Comparison of ENCODE assay signal across 16 mouse cellular contexts in the genomic region with DNA sequence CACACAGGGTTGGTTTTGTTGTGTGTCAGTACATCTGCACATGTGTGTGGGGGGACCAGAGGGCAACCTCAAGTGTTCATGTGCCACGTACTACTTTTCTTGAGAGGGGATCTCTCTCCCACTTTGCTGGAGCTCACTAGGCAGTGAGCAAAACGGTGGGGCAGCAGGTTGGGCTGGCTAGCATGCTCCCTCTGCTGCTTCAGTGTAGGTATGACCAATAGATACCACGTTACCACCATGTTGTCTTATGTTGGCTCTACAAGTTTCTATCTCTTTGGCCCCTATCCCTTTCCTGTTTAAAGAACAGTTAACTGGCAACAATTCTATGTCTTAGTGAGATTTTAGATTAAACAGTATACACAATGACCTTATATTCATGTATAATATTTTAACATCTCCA. TPM values are rescaled to one million over a fixed set of nuclear protein-coding genes. Genes with fewer than 3 reads are reported as not detected.
DNase-seq lines count a peak whose midpoint lies in the region; ATAC-seq and TF ChIP-seq lines count a peak whose summit lies in the region.
"Had no signal": no experiment of that assay in that cellular context is flagged by ENCODE, and none has a peak within 500 bp of the region (broad histone marks: within the 10 kb centered on the region; RNA-seq: fewer than 3 reads in every experiment).

No protein-coding gene starts in this region.

- no peak overlapping the region for H3K27ac ChIP-seq in layer of hippocampus, adult 2 months
- no peak overlapping the region for H3K27ac ChIP-seq in ES-Bruce4 (ENCODE audit: insufficient read depth, low read length)
- H3K27ac ChIP-seq: embryonic facial prominence, embryonic 15.5 days; forebrain, embryonic 15.5 days; gastrocnemius, adult 2 months; left cerebral cortex, adult 2 months; limb, embryonic 12.5 days had no signal

- no peak for TF ChIP-seq POLR2A in ES-Bruce4 (IDR thresholded peaks at IDR 0.05; ENCODE audit: insufficient read depth, low read length)

- H3K4me1 ChIP-seq in ES-Bruce4 (ENCODE audit: control insufficient read depth, insufficient read depth, low read length), result no peaks in the 10 kb centered on the region
- H3K4me1 ChIP-seq: embryonic facial prominence, embryonic 15.5 days; forebrain, embryonic 15.5 days; limb, embryonic 12.5 days had no signal

- peak; percentile 57; the same call in 1 of the 2 replicates for ATAC-seq in erythroblast, adult 5-6 weeks (replicated peaks; ENCODE audit: low FRiP score, poor library complexity, severe bottlenecking)
- ATAC-seq: forebrain, embryonic 15.5 days had no signal

- no peaks in the 10 kb centered on the region for H3K9me3 ChIP-seq in ES-Bruce4 (replicated peaks; ENCODE audit: control insufficient read depth, insufficient read depth, low read length, poor library complexity, severe bottlenecking)
- H3K9me3 ChIP-seq: embryonic facial prominence, embryonic 15.5 days; forebrain, embryonic 15.5 days; limb, embryonic 12.5 days had no signal

- peaks cover 16% of the 10 kb centered on the region for H3K36me3 ChIP-seq in ES-Bruce4 (ENCODE audit: control insufficient read depth, insufficient read depth, low read length, poor library complexity, severe bottlenecking)

- DNase-seq in layer of hippocampus, adult 2 months (ENCODE audit: low spot score in 2 of 2), result no peak
- DNase-seq in layer of hippocampus, postnatal 25 days (ENCODE audit: extremely low spot score in 1 of 2, low spot score in 1 of 2), result no peak
- DNase-seq in 3T3-L1 (ENCODE audit: low read depth, low spot score), result peak; percentile 8
- DNase-seq in urinary bladder, adult 2 months (ENCODE audit: low spot score), result no peak
- no peak for DNase-seq in cerebellum, postnatal 25 days
- DNase-seq in layer of hippocampus, adult 9-10 months (ENCODE audit: low spot score), result no peak
- DNase-seq: cerebellum, adult 11 months; gastrocnemius, adult 2 months; kidney, adult 18-20 months; lung, postnatal 14 days had no signal

- H3K9ac ChIP-seq in ES-Bruce4 (ENCODE audit: low read depth, poor library complexity, severe bottlenecking), result no peak overlapping the region
- H3K9ac ChIP-seq: embryonic facial prominence, embryonic 15.5 days; forebrain, embryonic 15.5 days; limb, embryonic 12.5 days had no signal

- TF ChIP-seq CTCF in layer of hippocampus, adult 2 months (conservative IDR thresholded peaks at IDR 0.05), result peak; percentile 39
- TF ChIP-seq CTCF in ES-Bruce4 (IDR thresholded peaks at IDR 0.05; ENCODE audit: low read depth, low read length), result peak; percentile 26

- H3K27me3 ChIP-seq in ES-Bruce4 (ENCODE audit: control insufficient read depth, insufficient read depth, low read length, poor library complexity, severe bottlenecking), result no peaks in the 10 kb centered on the region
- H3K27me3 ChIP-seq: embryonic facial prominence, embryonic 15.5 days; forebrain, embryonic 15.5 days; limb, embryonic 12.5 days had no signal

- no peak for TF ChIP-seq EP300 in ES-Bruce4 (IDR thresholded peaks at IDR 0.05; ENCODE audit: insufficient read depth, low read depth, low read length)

- no peak overlapping the region for H3K4me3 ChIP-seq in layer of hippocampus, adult 2 months
- no peak overlapping the region for H3K4me3 ChIP-seq in ES-Bruce4 (ENCODE audit: low read depth, low read length)
- H3K4me3 ChIP-seq: embryonic facial prominence, embryonic 15.5 days; forebrain, embryonic 15.5 days; gastrocnemius, adult 2 months; left cerebral cortex, adult 2 months; limb, embryonic 12.5 days had no signal

RNA-seq across cellular contexts. Expression of gene Ugp2, which starts 48.7 kb away (rescaled TPM):
- 10 to 100 TPM; 74.0 to 81.0 TPM for total RNA-seq in layer of hippocampus, adult 2 months (2021)
- total RNA-seq in layer of hippocampus, postnatal 25 days (2021), result 10 to 100 TPM; 80.2 to 81.7 TPM
- polyA plus RNA-seq in ES-Bruce4 (2011; ENCODE audit: insufficient read depth, insufficient read length, low read depth, missing spikeins), result 28.9 and 39.9 TPM in 2 replicates
- 25.7 and 51.9 TPM in 2 replicates for total RNA-seq in erythroblast, adult 5-6 weeks (2015; ENCODE audit: low replicate concordance)
- total RNA-seq in erythroblast, adult 5-6 weeks (2017; ENCODE audit: low replicate concordance), result 16.0 and 27.5 TPM in 2 replicates
- 91.0 and 96.7 TPM in 2 replicates for polyA plus RNA-seq in urinary bladder, adult 2 months (2012; rRNA removed)
